Mouse (Mus musculus) kidney, adult 8-10 months (tissue): ENCODE results near the gene Mcm8.

ENCODE experiments used
- DNase-seq, 2 experiments: peaks; one replicate each; pipeline ENCODE4 v3.0.0; 2022

The Mcm8 gene

GRCm38 (mm10) chr2:132815608-132816314, at the start of gene Mcm8, which contains the start of gene Trmt6:
TSS of gene Mcm8 (plus strand) at chr2:132816141.
TSS of gene Trmt6 (minus strand) at chr2:132816055.
- DNase-seq = peak; percentile 92

DNA sequence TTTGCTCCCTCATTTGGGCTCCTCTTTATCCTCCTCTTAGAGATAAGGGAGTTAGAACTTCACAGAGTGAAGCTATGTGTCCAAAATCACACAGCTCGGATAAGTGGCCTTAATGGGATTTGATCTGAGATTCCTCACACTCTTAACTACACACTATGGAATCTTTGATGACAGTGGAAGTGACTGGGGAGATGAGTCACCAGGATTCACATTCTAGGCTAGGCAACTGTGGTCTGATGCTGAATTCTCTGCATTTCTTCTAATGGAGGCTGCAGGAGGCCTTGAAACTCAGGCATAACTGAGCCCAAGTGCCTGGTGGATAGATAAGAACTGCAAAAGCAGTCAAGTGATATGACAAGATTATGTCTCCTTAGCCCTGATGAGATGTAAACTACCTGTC, 45.1 kb upstream of the Mcm8 start:
- DNase-seq = no peak

- no peak for DNase-seq
Measured at GRCm38 (mm10) chr2:132780978-132781377, 35.0 kb upstream of the Mcm8 start, which contains the start of gene Chgb. TSS of gene Chgb (plus strand) at chr2:132781278.

GRCm38 (mm10) chr2:132781439-132782068, 34.4 kb upstream of the Mcm8 start:
- peak; percentile 76 to 90 for DNase-seq

DNA sequence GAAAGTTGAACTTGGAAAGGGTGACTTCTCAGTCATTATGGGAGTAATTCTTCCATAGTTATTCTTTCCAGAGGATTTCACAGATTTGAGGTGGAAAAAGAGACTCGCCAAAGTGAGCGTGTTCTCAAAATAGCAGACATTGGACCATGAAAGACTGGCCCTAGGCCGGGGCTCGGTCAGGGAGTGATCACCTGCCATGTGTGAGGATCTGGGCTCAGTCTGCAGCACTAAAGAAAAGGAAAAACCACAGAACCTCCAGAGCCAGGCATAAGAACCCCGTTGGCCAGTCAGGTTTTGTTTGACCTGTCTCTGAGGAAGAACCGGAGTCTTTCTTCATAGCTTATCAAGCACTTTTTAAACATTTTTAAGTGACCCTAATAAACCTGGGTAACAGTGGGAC, 31.9 kb upstream of the Mcm8 start:
- DNase-seq = no peak

GRCm38 (mm10) chr2:132793441-132794203, 22.3 kb upstream of the Mcm8 start:
- no peak for DNase-seq

DNA sequence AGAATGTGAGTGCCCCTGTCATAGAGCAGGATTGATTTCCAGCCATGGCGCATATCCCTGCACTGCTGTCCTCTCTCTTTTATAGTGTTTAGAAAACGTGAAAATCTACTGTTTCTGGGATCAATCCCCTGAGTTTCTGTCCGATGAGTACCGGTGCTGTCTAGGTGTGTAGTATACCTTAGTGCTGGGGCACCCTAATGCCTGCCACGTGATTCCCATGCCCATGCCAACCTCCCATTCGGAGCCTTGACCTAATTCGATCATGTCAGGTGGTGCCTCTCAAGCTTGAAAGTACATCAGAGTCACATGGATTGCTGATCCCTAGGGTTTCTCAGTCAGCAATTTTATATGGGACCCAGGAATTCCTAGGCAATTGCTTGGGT, 21.7 kb upstream of the Mcm8 start:
- DNase-seq = no peak

- DNase-seq = no peak
Measured at GRCm38 (mm10) chr2:132802976-132803375, 13.0 kb upstream of the Mcm8 start.

DNA sequence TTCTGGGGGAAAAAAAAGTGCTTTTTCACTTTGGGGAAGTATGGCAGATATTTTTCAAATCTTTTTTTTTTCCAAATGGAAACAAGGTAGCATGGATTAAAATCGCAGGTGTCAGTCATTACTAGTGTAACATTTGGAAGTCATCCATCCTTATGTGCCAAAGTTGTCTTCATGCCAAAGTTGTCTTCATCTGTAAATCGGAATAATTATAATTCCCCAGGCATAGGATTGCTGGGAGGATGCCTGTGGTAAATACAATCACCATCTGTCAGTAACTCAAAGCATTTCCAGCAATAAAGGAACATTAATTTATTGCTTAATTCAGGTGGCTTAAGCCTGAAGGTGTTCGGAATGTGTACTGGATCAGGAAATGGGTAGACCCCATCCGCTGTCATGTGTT, 25.1 kb downstream of the Mcm8 start:
- no peak for DNase-seq

DNA sequence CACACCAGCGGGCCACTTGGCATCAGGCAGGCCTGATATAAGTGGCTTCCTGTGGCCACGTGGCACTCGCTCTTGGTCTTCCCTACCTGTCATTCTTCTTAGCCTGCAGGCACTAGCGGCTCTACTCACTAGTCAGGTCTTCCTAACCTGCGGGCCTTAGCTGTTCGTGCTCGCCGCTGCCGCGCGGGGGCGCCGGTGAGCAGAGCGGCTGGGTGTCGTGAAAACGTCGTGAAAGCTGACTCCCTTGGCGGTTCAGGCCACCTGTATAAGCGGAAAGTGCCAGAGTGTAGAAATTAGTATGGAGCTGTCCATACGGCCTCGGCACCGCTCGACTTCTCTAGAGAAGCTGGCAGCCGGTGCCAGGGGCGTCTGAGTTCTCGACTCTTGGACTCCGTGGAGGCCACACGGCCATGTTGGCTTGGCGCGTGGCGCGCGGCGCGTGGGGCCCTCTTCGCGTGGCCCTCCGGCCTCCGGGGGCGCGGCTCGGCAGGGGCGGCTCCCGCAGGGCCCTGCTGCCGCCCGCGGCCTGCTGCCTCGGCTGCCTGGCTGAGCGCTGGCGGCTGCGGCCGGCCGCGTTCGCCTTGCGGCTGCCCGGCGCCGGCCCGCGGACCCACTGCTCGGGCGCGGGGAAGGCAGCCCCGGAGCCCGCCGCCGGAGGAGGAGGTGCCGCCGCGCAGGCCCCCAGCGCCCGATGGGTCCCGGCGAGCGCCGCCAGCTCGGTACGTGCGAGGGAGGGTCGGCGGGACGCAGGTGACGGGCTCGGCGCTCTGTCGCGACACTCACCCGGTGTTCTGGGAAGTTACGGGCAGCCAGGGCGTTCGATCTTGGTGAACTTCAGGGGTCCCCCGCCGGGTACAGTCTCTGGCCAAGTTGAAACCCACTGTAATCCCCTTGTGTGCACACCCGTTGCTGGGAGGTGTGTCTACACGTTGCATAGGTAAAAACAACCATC, 30.7 kb downstream of the Mcm8 start, which contains the start of gene Crls1:
TSS of gene Crls1 (plus strand) at position 260 of the 952 bp plus-strand sequence.
- DNase-seq = peak; percentile 93 to 97

GRCm38 (mm10) chr2:132847581-132847980, 31.6 kb downstream of the Mcm8 start:
- DNase-seq = no peak

- DNase-seq = no peak
Measured at GRCm38 (mm10) chr2:132848361-132848760, 32.4 kb downstream of the Mcm8 start.

- no peak for DNase-seq
Measured at GRCm38 (mm10) chr2:132849141-132849540, 33.2 kb downstream of the Mcm8 start.

DNA sequence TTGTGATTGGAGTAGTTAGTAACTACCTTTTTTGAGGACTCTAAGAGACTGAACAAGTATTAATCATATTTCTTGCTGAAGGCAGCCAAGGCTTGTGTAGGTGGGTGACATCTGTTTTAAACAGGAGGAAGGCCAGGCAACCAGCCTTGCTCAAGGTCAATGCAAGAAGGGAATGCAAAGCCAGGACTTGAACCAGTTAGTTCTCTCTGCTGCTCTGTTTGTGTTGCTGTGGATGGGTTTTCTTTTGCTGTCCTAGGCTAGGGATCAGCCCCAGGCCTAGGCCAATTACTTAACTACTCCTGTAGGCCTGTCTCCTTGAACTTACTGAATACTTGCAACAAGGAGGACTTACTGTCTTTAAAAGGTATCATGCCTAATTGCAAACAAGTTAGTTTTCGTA, 37.1 kb downstream of the Mcm8 start:
- DNase-seq = no peak

GRCm38 (mm10) chr2:132856333-132856732, 40.4 kb downstream of the Mcm8 start:
- no peak for DNase-seq

- DNase-seq = no peak
Measured at GRCm38 (mm10) chr2:132860435-132860834, 44.5 kb downstream of the Mcm8 start.

- no peak for DNase-seq
Measured at GRCm38 (mm10) chr2:132861456-132861855, 45.5 kb downstream of the Mcm8 start.

- no peak for DNase-seq
Measured at GRCm38 (mm10) chr2:132863325-132863724, 47.4 kb downstream of the Mcm8 start.

DNA sequence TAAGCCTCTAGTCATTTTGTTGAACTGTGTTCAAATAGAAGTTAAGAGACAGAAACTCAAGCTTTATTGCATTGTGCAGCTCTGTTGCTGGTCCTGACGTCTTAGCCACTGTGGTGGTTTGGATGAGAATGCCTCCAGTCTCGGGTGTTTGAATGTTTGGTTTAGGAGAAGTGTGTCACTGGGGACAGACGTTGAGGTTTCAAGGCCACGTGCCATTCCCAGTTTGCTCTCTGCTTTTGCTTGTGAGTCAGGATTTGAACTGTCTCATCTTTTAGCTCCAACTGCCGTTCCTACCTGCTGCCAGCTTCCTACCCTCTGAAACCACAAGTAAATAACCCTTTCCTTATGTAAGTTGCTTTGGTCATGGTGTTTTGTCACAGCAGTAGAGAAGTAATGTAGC, 51.6 kb downstream of the Mcm8 start:
- DNase-seq = no peak

DNA sequence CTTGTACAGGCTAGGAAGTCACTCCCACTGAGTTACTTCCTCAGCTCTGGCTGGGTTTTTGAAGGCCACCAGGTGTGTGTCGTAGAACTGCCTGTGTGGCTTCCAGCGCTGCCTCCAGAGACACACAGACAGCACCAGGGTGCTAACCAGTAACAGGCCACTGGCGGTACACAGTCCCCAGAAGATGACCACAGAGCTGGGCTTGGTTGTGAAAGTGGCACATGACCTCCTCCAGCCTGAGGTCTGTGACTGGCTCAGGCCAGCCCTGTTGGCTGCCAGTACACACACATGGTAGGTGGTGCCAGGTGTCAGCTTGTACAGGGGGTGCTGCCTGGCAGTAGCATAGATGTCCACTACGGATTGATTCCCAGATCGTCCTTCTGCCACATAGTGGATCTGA, 53.7 kb downstream of the Mcm8 start:
- DNase-seq = no peak

GRCm38 (mm10) chr2:132870286-132870685, 54.3 kb downstream of the Mcm8 start:
- no peak for DNase-seq

DNA sequence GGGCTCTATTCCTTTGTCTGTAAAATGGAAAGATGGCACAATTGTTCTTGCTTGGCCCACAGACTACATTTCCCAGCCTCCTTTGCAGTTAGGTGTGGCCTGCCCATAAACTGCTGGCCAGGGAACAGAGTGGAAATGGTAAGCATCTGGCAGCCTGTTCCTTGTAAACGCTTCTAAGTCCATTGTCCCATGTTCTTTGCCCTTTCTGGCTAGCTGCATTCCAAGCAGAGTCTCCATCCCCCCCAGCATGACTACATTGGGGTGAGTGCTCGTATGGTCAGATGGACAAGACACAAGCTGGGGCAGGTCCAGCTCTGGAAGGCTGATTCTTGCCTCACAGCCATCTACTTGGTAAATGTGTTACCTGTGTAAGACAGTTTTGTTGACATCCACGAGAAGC, 55.7 kb downstream of the Mcm8 start:
- peak; percentile 88 to 94 for DNase-seq
